ENCODE assay signal across 9 mouse cellular contexts in the genomic region with DNA sequence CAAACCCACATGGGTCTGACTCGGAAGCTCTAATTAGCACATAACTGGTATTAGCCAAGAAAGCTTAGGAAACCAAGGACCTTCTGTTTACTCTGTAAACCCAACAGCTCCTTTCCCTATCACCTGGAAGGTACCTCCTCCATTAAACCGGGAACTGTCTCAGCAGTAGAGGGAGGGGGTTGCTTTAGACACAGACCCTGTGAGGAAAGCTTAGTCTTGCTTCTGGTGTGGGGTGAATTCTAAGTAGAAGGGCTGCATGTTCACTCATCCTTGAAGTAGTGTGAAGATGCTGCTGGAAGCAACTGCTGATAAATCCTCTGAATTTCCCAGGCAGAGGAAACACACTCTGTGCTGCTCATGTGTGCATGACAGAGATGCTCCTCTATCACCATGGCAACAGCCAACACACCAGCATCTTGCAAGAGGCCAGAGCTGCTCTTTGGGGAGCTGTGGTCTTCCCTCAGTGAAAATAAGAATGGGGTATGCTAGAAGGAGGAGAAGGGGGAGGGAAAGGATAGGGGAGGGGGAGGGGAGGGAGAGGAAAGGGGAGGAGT. TPM values are rescaled to one million over a fixed set of nuclear protein-coding genes. Genes with fewer than 3 reads are reported as not detected.
DNase-seq lines count a peak whose midpoint lies in the region; ATAC-seq lines count a peak whose summit lies in the region.
"Had no signal": no experiment of that assay in that cellular context is flagged by ENCODE, and none has a peak within 500 bp of the region (broad histone marks: within the 10 kb centered on the region; RNA-seq: fewer than 3 reads in every experiment).

No protein-coding gene starts in this region.

- no peak for DNase-seq in kidney, postnatal 4 days
- peak; percentile 61 to 81 for DNase-seq in frontal cortex, adult 2 months (ENCODE audit: extremely low spot score in 1 of 2, low spot score in 1 of 2)
- DNase-seq in left cerebral cortex, postnatal 4 days = peak; percentile 61
- peak; percentile 55 to 79 for DNase-seq in right cerebral cortex, postnatal 36 days (ENCODE audit: low spot score in 2 of 2)
- no peak for DNase-seq in ovary, postnatal 10 days (ENCODE audit: low spot score)
- DNase-seq in gastrocnemius, postnatal 14 days = no peak

- H3K27ac ChIP-seq in kidney, embryonic 16.5 days (ENCODE audit: low read length) = no peak overlapping the region
- H3K27ac ChIP-seq: embryonic facial prominence, embryonic 15.5 days had no signal

- WGBS in kidney, embryonic 16.5 days = 46% methylated on average over 2 of the region's 2 CpGs

- intact Hi-C loops in left cerebral cortex, postnatal 4 days (cut with DNase I) = loop anchor here (5.0 kb wide), 1 partner anchor 64 kb away; no protein-coding TSS in a partner anchor
- intact Hi-C loops in gastrocnemius, postnatal 14 days (cut with DNase I; ENCODE audit: low total_unique reads) = no loop called here

- 0 out of 2 replicates have a peak, but pooled peaks have one; percentile 19 for ATAC-seq in kidney, embryonic 16.5 days (ENCODE audit: low FRiP score, low TSS enrichment)
- no peak for ATAC-seq in granulocyte monocyte progenitor cell, adult 5-6 weeks (replicated peaks; ENCODE audit: poor library complexity, severe bottlenecking)

- H3K27me3 ChIP-seq in kidney, embryonic 16.5 days (ENCODE audit: insufficient read depth, low read length) = no peaks in the 10 kb centered on the region

- H3K4me2 ChIP-seq in kidney, embryonic 16.5 days (replicated peaks; ENCODE audit: low read depth, low read length) = no peak overlapping the region
- H3K4me2 ChIP-seq: embryonic facial prominence, embryonic 15.5 days had no signal

- H3K9ac ChIP-seq in kidney, embryonic 16.5 days (replicated peaks; ENCODE audit: low read length) = no peak overlapping the region
- H3K9ac ChIP-seq: embryonic facial prominence, embryonic 15.5 days had no signal

- H3K4me3 ChIP-seq in kidney, embryonic 16.5 days (ENCODE audit: low read length) = no peak overlapping the region
- H3K4me3 ChIP-seq: embryonic facial prominence, embryonic 15.5 days had no signal

- H3K4me1 ChIP-seq in kidney, embryonic 16.5 days (ENCODE audit: insufficient read depth, low read length) = no peaks in the 10 kb centered on the region

- H3K36me3 ChIP-seq in kidney, embryonic 16.5 days (ENCODE audit: insufficient read depth, low read length) = no peaks in the 10 kb centered on the region
- H3K36me3 ChIP-seq: embryonic facial prominence, embryonic 15.5 days had no signal

- H3K9me3 ChIP-seq in kidney, embryonic 16.5 days (ENCODE audit: low read length) = no peaks in the 10 kb centered on the region
- H3K9me3 ChIP-seq: embryonic facial prominence, embryonic 15.5 days had no signal

RNA-seq across cellular contexts. Expression of a gene that starts 8.4 kb away (rescaled TPM):
- 1.8 TPM in 2 replicates for polyA plus RNA-seq in kidney, embryonic 16.5 days (2015; fragmentation: Nextera tagmentation; extraction: Ambion mirVana)
- 385 and 411 TPM in 2 replicates for polyA plus RNA-seq in frontal cortex, adult 2 months (2012; rRNA removed)
- 100 to 1,000 TPM; 140 to 169 TPM for total RNA-seq in left cerebral cortex, postnatal 4 days (2021)
- not detected in 2 replicates for total RNA-seq in granulocyte monocyte progenitor cell, adult 5-6 weeks (2014; fragmentation: Nextera tagmentation)
- not detected in 2 replicates for total RNA-seq in granulocyte monocyte progenitor cell, adult 5-6 weeks (2017)
- total RNA-seq in gastrocnemius, postnatal 14 days (2021) = 1 to 10 TPM; 2.2 to 2.8 TPM

Comparison
In these comparisons a context has a peak if more than half of its experiments do, and no peak if none do; other contexts are left out.
1. DNase-seq: peak in frontal cortex, adult 2 months (2 of 2), left cerebral cortex, postnatal 4 days (single experiment) and right cerebral cortex, postnatal 36 days (2 of 2); none in kidney, postnatal 4 days (0 of 2), ovary, postnatal 10 days (single experiment) and gastrocnemius, postnatal 14 days (single experiment).
2. RNA of a gene that starts 8.4 kb away (total RNA-seq): 140 to 169 TPM in left cerebral cortex, postnatal 4 days; 2.2 to 2.8 TPM in gastrocnemius, postnatal 14 days and not detected in granulocyte monocyte progenitor cell, adult 5-6 weeks; every median in the first group is over 10 times any median in the second.